Mouse (Mus musculus) kidney, embryonic 14.5 days (tissue): ENCODE measurements around the gene Satb2. TPM values are rescaled to one million over a fixed set of nuclear protein-coding genes. Genes with fewer than 3 reads are reported as not detected.

Experiments used
- ATAC-seq: fragments of 200-750 bp; cut with Nextera tagmentation; 2 replicates; pipeline ENCODE4 v1.8.0; 2017; ENCODE audit warnings: moderate number of reproducible peaks, mild to moderate bottlenecking, moderate TSS enrichment, moderate library complexity; ENCODE audit not compliant: low FRiP score, low TSS enrichment
- H3K27ac ChIP-seq: fragments of 300-500 bp; sonication (generic); 2 replicates; pipeline ENCODE4 v1.5.1; 2014; ENCODE audit warnings: low read depth, mild to moderate bottlenecking, low read length, moderate library complexity, mixed read lengths
- H3K27me3 ChIP-seq: fragments of 300-500 bp; sonication (generic); 2 replicates; pipeline ENCODE4 v1.6.1; 2014; ENCODE audit warnings: mild to moderate bottlenecking, low read length; ENCODE audit not compliant: control insufficient read depth, insufficient read depth
- H3K36me3 ChIP-seq: fragments of 300-500 bp; sonication (generic); 2 replicates; pipeline ENCODE4 v1.6.1; 2014; ENCODE audit warnings: low read length, mixed read lengths; ENCODE audit not compliant: control insufficient read depth, insufficient read depth
- H3K4me1 ChIP-seq: fragments of 300-500 bp; sonication (generic); 2 replicates; pipeline ENCODE4 v1.6.1; 2014; ENCODE audit warnings: low read length, mixed read lengths; ENCODE audit not compliant: control insufficient read depth, insufficient read depth
- H3K4me2 ChIP-seq: fragments of 300-500 bp; sonication (generic); replicated peaks from 2 replicates; pipeline ENCODE4 v1.6.1; 2014; ENCODE audit warnings: low read depth, mild to moderate bottlenecking, low read length
- H3K4me3 ChIP-seq: fragments of 300-500 bp; sonication (generic); 2 replicates; pipeline ENCODE4 v1.5.1; 2014; ENCODE audit warnings: mild to moderate bottlenecking, low read length
- H3K9ac ChIP-seq: fragments of 300-500 bp; sonication (generic); 2 replicates; pipeline ENCODE4 v1.6.1; 2014; ENCODE audit warnings: low read depth, mild to moderate bottlenecking, low read length, moderate library complexity
- H3K9me3 ChIP-seq: fragments of 300-500 bp; sonication (generic); 2 replicates; pipeline ENCODE4 v1.6.1; 2016; ENCODE audit warnings: low read length; ENCODE audit not compliant: control insufficient read depth
- whole genome bisulfite sequencing: fragments of 180-500 bp; shearing (Covaris S2); extraction: QIAGEN DNeasy Blood & Tissue Kit; methylation state at CpG from one replicate; pipeline ENCODE4 v1.1.7; 2014; 5-methylcytosine and 5-hydroxymethylcytosine counted together
- polyA plus RNA-seq: library from polyadenylated mRNA; unstranded; fragments of >200 nt; fragmentation: Nextera tagmentation; extraction: Ambion mirVana; gene quantifications from 2 replicates; pipeline ENCODE4 v1.2.1, GENCODE M21; 2014

The Satb2 gene
- polyA plus RNA-seq, 1 experiment from 2014 or later = 2.0 TPM

GRCm38 (mm10) chr1:56970740-56971141, 7.7 kb downstream of the Satb2 start:
- H3K4me2 ChIP-seq = peak overlapping the region; percentile 87
- no peaks in the 10 kb centered on the region for H3K9me3 ChIP-seq
- H3K36me3 ChIP-seq = no peaks in the 10 kb centered on the region
- H3K27me3 ChIP-seq = peaks cover 40% of the 10 kb centered on the region
- WGBS = under 1% methylated on average over 27 of the region's 27 CpGs
- peaks cover 13% of the 10 kb centered on the region; the same call in 1 of the 2 replicates for H3K4me1 ChIP-seq
- no peak for ATAC-seq
- peak overlapping the region; percentile 70 for H3K4me3 ChIP-seq
- H3K27ac ChIP-seq = no peak overlapping the region
- H3K9ac ChIP-seq = peak overlapping the region; percentile 62; the same call in 1 of the 2 replicates

DNA sequence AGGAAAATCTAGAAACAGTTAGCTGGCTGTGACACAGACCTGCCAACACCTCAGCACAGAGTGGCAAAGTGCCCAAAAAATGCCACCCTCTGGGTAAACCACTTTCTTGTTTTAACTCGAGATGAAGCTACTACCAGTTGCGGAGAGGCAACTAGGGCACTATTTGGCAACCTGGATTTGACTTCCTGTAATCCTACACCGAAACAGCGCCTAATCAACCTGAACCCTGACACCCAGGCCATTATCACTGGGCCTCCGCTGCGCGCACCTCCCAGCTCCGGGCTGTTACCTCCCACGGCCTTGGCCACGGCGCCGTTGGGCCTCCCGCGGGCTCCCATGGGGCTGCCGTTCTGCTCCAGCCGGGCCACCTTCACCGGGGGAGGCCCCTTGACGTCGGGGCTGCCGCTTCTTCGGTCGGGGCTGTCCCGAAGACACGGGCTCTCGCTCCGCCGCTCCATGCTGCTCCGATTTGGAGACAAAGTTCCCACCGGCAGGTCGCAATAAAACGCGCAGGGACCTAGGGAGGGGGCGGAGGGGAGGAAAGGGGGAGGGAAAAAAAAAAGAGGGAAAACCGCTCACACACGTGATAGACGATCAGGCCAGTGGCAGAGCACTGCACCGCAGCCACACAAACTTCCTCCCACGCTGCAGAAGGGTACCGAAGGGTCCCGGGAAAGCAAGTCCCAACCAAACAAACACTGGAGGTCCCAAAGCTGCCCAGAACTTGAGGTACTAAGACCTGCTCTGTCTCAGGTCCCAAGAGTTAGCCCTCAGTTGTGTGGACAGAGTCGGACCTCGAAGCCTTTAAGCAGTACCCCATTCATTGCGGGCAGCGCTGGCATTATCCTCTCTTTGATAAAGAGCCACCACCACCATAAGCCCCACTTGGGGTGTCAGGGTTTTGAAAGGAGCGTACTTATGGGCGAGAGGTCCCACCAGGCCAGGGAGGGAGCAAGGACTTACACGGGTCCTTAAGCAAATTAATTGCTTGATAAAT, 8.8 kb downstream of the Satb2 start:
- Histone ChIP-seq H3K4me1 (peaks cover 13% of the 10 kb centered on the region; the same call in 1 of the 2 replicates), H3K36me3 (no peaks in the 10 kb centered on the region), H3K9ac (peak overlapping the region; percentile 28; the same call in 1 of the 2 replicates), H3K9me3 (no peaks in the 10 kb centered on the region), H3K4me2 (peak overlapping the region; percentile 87), H3K4me3 (peak overlapping the region; percentile 70), H3K27ac (no peak overlapping the region), H3K27me3 (peaks cover 34% of the 10 kb centered on the region)
- 1% methylated on average over 47 of the region's 47 CpGs for WGBS
- ATAC-seq = no peak

- 50% methylated on average over 3 of the region's 3 CpGs for WGBS
- Histone ChIP-seq H3K27me3 (peaks cover 31% of the 10 kb centered on the region), H3K36me3 (no peaks in the 10 kb centered on the region), H3K9ac (no peak overlapping the region), H3K9me3 (no peaks in the 10 kb centered on the region), H3K4me3 (no peak overlapping the region), H3K27ac (no peak overlapping the region), H3K4me2 (no peak overlapping the region), H3K4me1 (peaks cover 10% of the 10 kb centered on the region; the same call in 1 of the 2 replicates)
- ATAC-seq = no peak
These were observed 12.4 kb downstream of the Satb2 start for GRCm38 (mm10) chr1:56965879-56966579.

DNA sequence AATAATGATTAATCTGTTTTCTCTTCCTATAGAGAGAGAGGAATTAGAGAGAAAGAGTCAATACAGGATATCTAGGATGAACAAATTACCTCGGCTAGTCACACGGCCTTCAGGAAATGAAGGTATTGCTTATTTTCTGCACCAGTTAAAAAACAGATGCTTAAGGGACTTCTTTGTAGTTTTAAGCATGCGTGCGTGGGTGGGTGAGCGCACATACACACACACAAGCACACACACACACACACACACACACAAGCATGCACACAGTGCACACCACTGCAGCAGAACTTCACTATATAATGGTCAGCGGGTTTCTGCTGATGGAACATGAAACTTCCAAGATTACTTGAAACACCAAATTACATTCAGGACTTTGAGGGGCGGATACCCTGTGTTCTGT, 14.0 kb downstream of the Satb2 start:
- ATAC-seq = no peak
- Histone ChIP-seq H3K4me3 (no peak overlapping the region), H3K9me3 (no peaks in the 10 kb centered on the region), H3K9ac (no peak overlapping the region), H3K4me1 (peaks cover 2% of the 10 kb centered on the region; the same call in 1 of the 2 replicates), H3K36me3 (no peaks in the 10 kb centered on the region), H3K27ac (no peak overlapping the region), H3K27me3 (peaks cover 21% of the 10 kb centered on the region), H3K4me2 (no peak overlapping the region)
- WGBS = 81% methylated on average over 7 of the region's 7 CpGs

DNA sequence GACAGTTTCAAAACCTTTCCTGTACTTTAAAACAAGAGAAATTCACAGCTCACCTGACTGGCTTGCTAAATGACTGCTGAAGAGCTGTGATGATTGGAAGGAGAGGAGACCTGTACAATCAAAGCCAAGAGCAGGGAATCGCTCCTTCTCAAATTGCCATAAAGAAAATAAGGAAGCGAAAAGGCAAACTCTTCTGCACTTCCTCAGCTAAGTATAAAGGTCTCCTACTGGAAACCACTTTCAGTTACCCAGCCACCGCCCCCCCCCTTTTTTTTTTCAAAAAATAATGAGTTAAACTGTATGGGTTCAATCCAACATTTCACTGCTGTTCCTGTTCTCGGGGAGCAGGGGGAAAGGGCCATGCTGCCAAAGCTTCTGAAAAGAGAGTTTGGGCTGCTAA, 15.2 kb downstream of the Satb2 start:
- Histone ChIP-seq H3K9me3 (no peaks in the 10 kb centered on the region), H3K4me1 (no peaks in the 10 kb centered on the region), H3K27me3 (peaks cover 9% of the 10 kb centered on the region; the same call in 1 of the 2 replicates), H3K27ac (no peak overlapping the region), H3K36me3 (no peaks in the 10 kb centered on the region), H3K4me3 (no peak overlapping the region), H3K9ac (no peak overlapping the region), H3K4me2 (no peak overlapping the region)
- WGBS = 78% methylated on average over 4 of the region's 4 CpGs
- ATAC-seq = no peak

DNA sequence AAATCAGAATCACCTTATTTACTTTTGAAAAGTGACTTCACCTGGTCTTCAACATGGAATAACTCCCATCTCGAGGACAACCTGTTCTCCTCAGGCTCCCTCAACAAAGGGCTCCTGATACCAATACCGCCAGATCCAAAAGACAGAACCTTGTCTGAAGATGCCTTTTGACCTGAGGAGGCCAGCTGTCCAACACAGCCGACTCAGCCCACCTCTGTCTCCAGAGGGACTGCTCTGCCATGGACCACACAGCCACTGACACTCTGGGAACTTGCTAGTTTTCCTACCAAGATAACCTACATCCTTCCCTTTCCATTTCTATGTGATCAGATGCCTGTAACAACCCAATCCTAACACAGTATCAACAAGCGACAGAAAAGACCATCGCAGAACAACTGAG, 19.5 kb downstream of the Satb2 start:
- Histone ChIP-seq H3K4me1 (no peaks in the 10 kb centered on the region), H3K4me3 (no peak overlapping the region), H3K4me2 (no peak overlapping the region), H3K9me3 (no peaks in the 10 kb centered on the region), H3K27me3 (no peaks in the 10 kb centered on the region), H3K36me3 (no peaks in the 10 kb centered on the region), H3K27ac (no peak overlapping the region), H3K9ac (no peak overlapping the region)
- no peak for ATAC-seq
- 83% methylated on average over 5 of the region's 5 CpGs for WGBS

- no peak overlapping the region for H3K4me3 ChIP-seq
- H3K4me1 ChIP-seq = no peaks in the 10 kb centered on the region
- H3K9me3 ChIP-seq = no peaks in the 10 kb centered on the region
- ATAC-seq = no peak
- H3K4me2 ChIP-seq = no peak overlapping the region
- no peak overlapping the region for H3K27ac ChIP-seq
- no peak overlapping the region for H3K9ac ChIP-seq
- H3K36me3 ChIP-seq = no peaks in the 10 kb centered on the region
- no peaks in the 10 kb centered on the region for H3K27me3 ChIP-seq
- 89% methylated on average over 7 of the region's 7 CpGs for WGBS
These were observed 20.5 kb downstream of the Satb2 start for GRCm38 (mm10) chr1:56957942-56958341.

GRCm38 (mm10) chr1:56956811-56957210, 21.6 kb downstream of the Satb2 start:
- ATAC-seq = no peak
- no peak overlapping the region for H3K4me3 ChIP-seq
- no peaks in the 10 kb centered on the region for H3K9me3 ChIP-seq
- H3K27me3 ChIP-seq = no peaks in the 10 kb centered on the region
- H3K27ac ChIP-seq = no peak overlapping the region
- no peak overlapping the region for H3K9ac ChIP-seq
- no peaks in the 10 kb centered on the region for H3K4me1 ChIP-seq
- WGBS = 94% methylated on average over 2 of the region's 2 CpGs
- H3K4me2 ChIP-seq = no peak overlapping the region
- H3K36me3 ChIP-seq = no peaks in the 10 kb centered on the region

DNA sequence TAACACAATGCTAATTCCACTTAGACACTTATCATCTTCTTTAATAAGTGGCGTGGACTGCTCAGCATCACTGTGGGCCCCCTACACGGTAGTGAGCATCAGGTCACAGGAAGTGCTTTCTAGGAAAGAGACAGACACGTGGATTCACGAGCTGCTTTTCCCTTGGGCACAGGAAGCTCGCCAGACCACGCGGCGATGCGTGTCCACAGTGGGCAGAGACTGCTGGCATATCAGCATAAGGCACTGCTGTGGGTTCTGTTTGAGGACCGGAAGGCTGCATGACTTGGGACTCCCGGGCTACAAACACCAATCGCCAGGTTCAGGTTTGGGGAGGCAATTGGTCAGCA, 22.7 kb downstream of the Satb2 start:
- H3K4me2 ChIP-seq = no peak overlapping the region
- H3K4me3 ChIP-seq = no peak overlapping the region
- no peaks in the 10 kb centered on the region for H3K4me1 ChIP-seq
- H3K27me3 ChIP-seq = no peaks in the 10 kb centered on the region
- no peaks in the 10 kb centered on the region for H3K9me3 ChIP-seq
- H3K36me3 ChIP-seq = no peaks in the 10 kb centered on the region
- 71% methylated on average over 12 of the region's 12 CpGs for WGBS
- no peak for ATAC-seq
- H3K9ac ChIP-seq = no peak overlapping the region
- H3K27ac ChIP-seq = no peak overlapping the region
